Mouse (Mus musculus): ENCODE data around the gene Daglb. TPM values are rescaled to one million over a fixed set of nuclear protein-coding genes. Genes with fewer than 3 reads are reported as not detected.

Daglb gene
- total and polyA plus RNA-seq, 2 experiments: 12.4 to 17.4 TPM

DNA sequence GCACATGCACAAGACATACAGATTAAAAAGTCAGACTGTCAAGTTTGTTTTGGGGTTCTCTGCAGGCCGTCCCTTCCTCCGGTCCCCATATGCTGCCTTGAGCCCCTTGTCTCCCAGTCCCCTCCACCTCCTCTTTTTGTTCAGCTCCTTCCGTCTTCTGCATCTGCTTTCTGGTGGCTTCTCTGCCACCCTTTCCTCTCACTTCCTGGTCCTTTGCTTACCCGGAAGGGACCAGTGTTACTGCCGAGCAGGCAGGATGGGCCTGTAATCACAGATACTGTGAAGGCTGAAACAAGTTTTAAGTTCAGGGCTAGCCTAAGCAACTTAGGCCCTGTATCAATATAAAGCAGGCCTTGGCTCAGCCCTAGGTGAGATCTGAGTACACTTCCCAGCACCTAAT is 23.6 kb downstream of the Daglb start:
- H3K27me3 ChIP-seq (ENCODE audit: control insufficient read depth, insufficient read depth, low read length): no peaks in the 10 kb centered on the region
- peaks cover 3% of the 10 kb centered on the region; the same call in 1 of the 2 replicates for H3K4me1 ChIP-seq (ENCODE audit: control insufficient read depth, insufficient read depth, low read length)
- TF ChIP-seq POLR2A (IDR thresholded peaks at IDR 0.05; ENCODE audit: extremely low read depth, insufficient read depth, low read length) (no peak), CTCF (IDR thresholded peaks at IDR 0.05; ENCODE audit: low read depth, low read length) (no peak)
- H3K9ac ChIP-seq (ENCODE audit: low read depth, low read length): no peak overlapping the region
- H3K36me3 ChIP-seq (ENCODE audit: control insufficient read depth, insufficient read depth, low read length): peaks cover under 1% of the 10 kb centered on the region; the same call in 1 of the 2 replicates
- DNase-seq (ENCODE audit: extremely low read depth, low read depth, low spot score): no peak
- WGBS: 72% methylated on average over 5 of the region's 5 CpGs
- H3K27ac ChIP-seq (replicated peaks; ENCODE audit: insufficient read depth, low read depth, low read length): no peak overlapping the region
- no peaks in the 10 kb centered on the region for H3K79me2 ChIP-seq (ENCODE audit: control insufficient read depth, insufficient read depth, low read length)
- H3K4me3 ChIP-seq (ENCODE audit: insufficient read depth, low read depth, low read length): no peak overlapping the region

DNA sequence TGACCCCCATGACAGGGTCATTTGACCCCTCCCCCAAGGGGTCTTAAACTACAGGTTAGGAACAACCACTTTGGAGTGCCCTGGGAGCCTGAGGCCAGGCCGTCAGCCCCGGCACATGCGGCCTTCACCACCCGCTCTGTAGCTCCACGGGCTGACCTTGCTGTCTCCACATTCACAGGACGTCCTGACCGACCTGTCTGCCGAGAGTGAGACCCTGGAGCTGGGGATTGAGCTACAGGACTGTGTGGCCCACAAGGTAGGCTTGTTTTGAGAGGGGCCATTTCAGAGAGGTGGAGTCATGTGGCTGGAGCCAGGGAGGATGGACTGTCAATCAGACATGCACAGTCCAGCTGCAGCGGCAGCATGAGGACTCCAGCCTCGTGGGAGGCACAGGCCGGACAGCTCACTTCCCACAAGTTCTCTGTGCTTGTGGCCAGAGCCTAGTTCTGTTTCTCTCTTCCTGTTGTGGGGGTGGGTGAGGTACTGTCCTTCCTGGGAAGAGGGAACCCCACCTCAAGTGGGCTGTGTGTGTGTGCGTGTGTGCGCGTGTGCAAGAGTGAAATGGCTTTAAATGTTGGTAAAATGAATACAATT is 25.5 kb downstream of the Daglb start:
- no peak overlapping the region for H3K9ac ChIP-seq (ENCODE audit: low read depth, low read length)
- peaks cover 3% of the 10 kb centered on the region; the same call in 1 of the 2 replicates for H3K4me1 ChIP-seq (ENCODE audit: control insufficient read depth, insufficient read depth, low read length)
- no peak overlapping the region for H3K27ac ChIP-seq (replicated peaks; ENCODE audit: insufficient read depth, low read depth, low read length)
- 0 out of 2 replicates have a peak, but pooled peaks cover 2% of the 10 kb centered on the region for H3K36me3 ChIP-seq (ENCODE audit: control insufficient read depth, insufficient read depth, low read length)
- no peak overlapping the region for H3K4me3 ChIP-seq (ENCODE audit: insufficient read depth, low read depth, low read length)
- H3K79me2 ChIP-seq (ENCODE audit: control insufficient read depth, insufficient read depth, low read length): no peaks in the 10 kb centered on the region
- TF ChIP-seq CTCF (IDR thresholded peaks at IDR 0.05; ENCODE audit: low read depth, low read length): no peak
- no peaks in the 10 kb centered on the region for H3K27me3 ChIP-seq (ENCODE audit: control insufficient read depth, insufficient read depth, low read length)
- WGBS: 84% methylated on average over 14 of the region's 14 CpGs
- no peak for DNase-seq (ENCODE audit: extremely low read depth, low read depth, low spot score)

DNA sequence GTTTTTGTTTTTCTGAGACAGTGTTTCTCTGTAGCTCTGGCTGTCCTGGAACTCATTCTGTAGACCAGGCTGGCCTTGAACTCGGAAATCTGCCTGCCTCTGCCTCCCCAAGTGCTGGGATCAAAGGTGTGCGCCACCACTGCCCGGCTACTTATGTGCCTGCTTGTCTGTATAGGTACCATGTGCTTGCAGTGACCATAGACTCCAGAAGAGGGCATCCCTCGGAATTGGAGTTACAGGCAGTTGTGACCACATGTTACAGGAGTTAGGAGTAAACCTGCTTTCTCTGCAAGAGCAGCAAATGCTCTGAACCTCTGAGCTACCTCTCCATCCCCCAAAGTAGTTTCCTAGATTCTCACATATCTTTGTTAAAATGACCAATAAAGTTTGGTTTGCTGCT is 27.4 kb downstream of the Daglb start:
- Histone ChIP-seq H3K9ac (ENCODE audit: low read depth, low read length) (no peak overlapping the region), H3K4me1 (ENCODE audit: control insufficient read depth, insufficient read depth, low read length) (peaks cover 3% of the 10 kb centered on the region; the same call in 1 of the 2 replicates), H3K36me3 (ENCODE audit: control insufficient read depth, insufficient read depth, low read length) (0 out of 2 replicates have a peak, but pooled peaks cover 4% of the 10 kb centered on the region), H3K79me2 (ENCODE audit: control insufficient read depth, insufficient read depth, low read length) (no peaks in the 10 kb centered on the region), H3K27me3 (ENCODE audit: control insufficient read depth, insufficient read depth, low read length) (no peaks in the 10 kb centered on the region), H3K4me3 (ENCODE audit: insufficient read depth, low read depth, low read length) (no peak overlapping the region), H3K27ac (replicated peaks; ENCODE audit: insufficient read depth, low read depth, low read length) (no peak overlapping the region)
- no peak for TF ChIP-seq POLR2A (IDR thresholded peaks at IDR 0.05; ENCODE audit: extremely low read depth, insufficient read depth, low read length)
- 0 out of 2 replicates have a peak, but pooled peaks have one; percentile 13 for TF ChIP-seq CTCF (IDR thresholded peaks at IDR 0.05; ENCODE audit: low read depth, low read length)
- DNase-seq (ENCODE audit: extremely low read depth, low read depth, low spot score): peak; percentile 26
- WGBS: 96% methylated on average over 4 of the region's 4 CpGs

DNA sequence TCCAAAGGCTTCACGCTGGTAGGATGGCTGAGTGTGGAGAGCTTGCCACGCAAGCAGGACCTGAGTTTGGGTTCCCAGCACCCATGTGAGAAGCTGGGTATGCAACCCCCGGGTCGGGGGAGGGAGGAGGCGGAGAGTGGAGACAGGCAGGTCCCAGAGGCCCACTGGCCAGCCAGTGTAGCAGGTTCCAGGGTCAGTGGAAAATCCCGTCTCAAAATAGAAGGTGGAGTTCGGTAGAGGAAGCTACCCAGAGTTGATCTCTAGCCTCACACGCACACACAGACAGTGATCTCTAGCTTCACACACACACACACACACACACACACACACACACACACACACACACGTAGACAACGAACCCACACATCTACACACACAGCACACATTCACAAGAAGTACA is 28.8 kb downstream of the Daglb start:
- no peak overlapping the region for H3K4me3 ChIP-seq (ENCODE audit: insufficient read depth, low read depth, low read length)

DNA sequence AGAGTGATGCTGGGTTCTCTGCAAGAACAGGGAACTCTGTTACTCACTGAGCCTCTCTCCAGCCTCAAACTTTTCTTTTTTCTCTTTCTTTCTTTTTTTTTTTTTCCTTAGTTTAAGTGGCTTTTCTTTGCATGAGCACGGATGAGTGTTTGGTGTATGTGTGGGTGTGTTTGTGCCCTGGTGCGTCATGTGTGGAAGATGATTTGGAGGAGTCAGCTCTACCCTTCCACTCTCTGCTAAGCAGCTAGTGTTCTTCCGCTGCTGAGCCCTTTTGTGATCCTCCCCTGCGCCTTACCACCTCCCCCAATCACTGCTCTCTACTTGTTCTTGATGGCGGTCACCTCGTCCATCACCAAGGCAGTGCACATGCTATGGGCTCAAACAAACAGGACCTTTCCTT is 31.3 kb downstream of the Daglb start:
- TF ChIP-seq CTCF (IDR thresholded peaks at IDR 0.05; ENCODE audit: low read depth, low read length): no peak
- TF ChIP-seq POLR2A (IDR thresholded peaks at IDR 0.05; ENCODE audit: extremely low read depth, insufficient read depth, low read length): no peak
- DNase-seq (ENCODE audit: extremely low read depth, low read depth, low spot score): no peak
- H3K4me3 ChIP-seq (ENCODE audit: insufficient read depth, low read depth, low read length): no peak overlapping the region
- H3K36me3 ChIP-seq (ENCODE audit: control insufficient read depth, insufficient read depth, low read length): 0 out of 2 replicates have a peak, but pooled peaks cover 8% of the 10 kb centered on the region
- no peak overlapping the region for H3K9ac ChIP-seq (ENCODE audit: low read depth, low read length)
- H3K27me3 ChIP-seq (ENCODE audit: control insufficient read depth, insufficient read depth, low read length): no peaks in the 10 kb centered on the region
- H3K4me1 ChIP-seq (ENCODE audit: control insufficient read depth, insufficient read depth, low read length): peaks cover 3% of the 10 kb centered on the region; the same call in 1 of the 2 replicates
- no peaks in the 10 kb centered on the region for H3K79me2 ChIP-seq (ENCODE audit: control insufficient read depth, insufficient read depth, low read length)
- WGBS: 97% methylated on average over 6 of the region's 6 CpGs
- H3K27ac ChIP-seq (replicated peaks; ENCODE audit: insufficient read depth, low read depth, low read length): no peak overlapping the region

More for the DNA sequence above, 28.8 kb downstream of the Daglb start:
- DNase-seq (ENCODE audit: extremely low read depth, low read depth, low spot score): no peak
- WGBS: 82% methylated on average over 10 of the region's 10 CpGs
- Histone ChIP-seq H3K4me1 (ENCODE audit: control insufficient read depth, insufficient read depth, low read length) (peaks cover 3% of the 10 kb centered on the region; the same call in 1 of the 2 replicates), H3K9ac (ENCODE audit: low read depth, low read length) (no peak overlapping the region), H3K27ac (replicated peaks; ENCODE audit: insufficient read depth, low read depth, low read length) (no peak overlapping the region), H3K79me2 (ENCODE audit: control insufficient read depth, insufficient read depth, low read length) (no peaks in the 10 kb centered on the region), H3K36me3 (ENCODE audit: control insufficient read depth, insufficient read depth, low read length) (0 out of 2 replicates have a peak, but pooled peaks cover 6% of the 10 kb centered on the region), H3K27me3 (ENCODE audit: control insufficient read depth, insufficient read depth, low read length) (no peaks in the 10 kb centered on the region)
- TF ChIP-seq POLR2A (IDR thresholded peaks at IDR 0.05; ENCODE audit: extremely low read depth, insufficient read depth, low read length) (no peak), CTCF (IDR thresholded peaks at IDR 0.05; ENCODE audit: low read depth, low read length) (no peak)

DNA sequence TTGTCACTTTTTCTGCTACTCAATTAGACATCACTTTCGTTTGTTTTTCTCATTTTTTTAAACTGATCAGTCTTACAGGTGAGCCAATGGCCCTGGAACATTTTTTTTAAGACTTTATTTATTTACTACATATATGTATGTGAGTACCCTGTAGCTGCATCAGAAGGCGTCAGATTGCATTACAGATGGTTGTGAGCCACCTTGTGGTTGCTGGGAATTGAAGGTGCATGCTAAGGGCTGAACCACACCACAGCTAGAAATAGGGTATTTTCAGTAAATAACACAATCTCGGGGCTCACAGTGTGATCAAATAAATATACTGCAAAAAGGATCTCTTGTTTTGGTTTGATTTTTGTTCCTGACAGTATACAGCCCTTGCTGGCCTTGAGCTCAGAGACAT is 33.1 kb downstream of the Daglb start:
- H3K27me3 ChIP-seq (ENCODE audit: control insufficient read depth, insufficient read depth, low read length): no peaks in the 10 kb centered on the region
- no peak overlapping the region for H3K9ac ChIP-seq (ENCODE audit: low read depth, low read length)
- 0 out of 2 replicates have a peak, but pooled peaks cover 8% of the 10 kb centered on the region for H3K36me3 ChIP-seq (ENCODE audit: control insufficient read depth, insufficient read depth, low read length)
- no peak for DNase-seq (ENCODE audit: extremely low read depth, low read depth, low spot score)
- 82% methylated on average over 3 of the region's 3 CpGs for WGBS
- H3K4me3 ChIP-seq (ENCODE audit: insufficient read depth, low read depth, low read length): no peak overlapping the region
- no peak overlapping the region for H3K27ac ChIP-seq (replicated peaks; ENCODE audit: insufficient read depth, low read depth, low read length)
- TF ChIP-seq CTCF (IDR thresholded peaks at IDR 0.05; ENCODE audit: low read depth, low read length): no peak
- no peak for TF ChIP-seq POLR2A (IDR thresholded peaks at IDR 0.05; ENCODE audit: extremely low read depth, insufficient read depth, low read length)
- H3K4me1 ChIP-seq (ENCODE audit: control insufficient read depth, insufficient read depth, low read length): peaks cover 3% of the 10 kb centered on the region; the same call in 1 of the 2 replicates
- H3K79me2 ChIP-seq (ENCODE audit: control insufficient read depth, insufficient read depth, low read length): no peaks in the 10 kb centered on the region

Data from liver, adult 2 months (tissue).